Mouse (Mus musculus) myocyte (in vitro differentiated cells): ENCODE measurements at regions not wholly inside any gene's neighbourhood (a gene's known extent, or its start where the extent isn't known, plus 50 kb on each side); places are given as distances from the start of the nearest gene placed in this dataset.

Experiments used
- H3K27me3 ChIP-seq: one replicate; pipeline ENCODE4 v1.6.1; 2011; ENCODE audit not compliant: control insufficient read depth, insufficient read depth, insufficient read length
- H3K36me3 ChIP-seq: one replicate; pipeline ENCODE4 v1.6.1; 2011; ENCODE audit not compliant: control insufficient read depth, insufficient read depth
- H3K4me2 ChIP-seq: one replicate; pipeline ENCODE4 v1.6.1; 2011; ENCODE audit warnings: low read depth, control low read depth
- H3K4me3 ChIP-seq: one replicate; pipeline ENCODE4 v1.5.1; 2011; ENCODE audit warnings: mild to moderate bottlenecking, control low read depth, moderate library complexity
- H3K79me2 ChIP-seq: one replicate; pipeline ENCODE4 v1.6.1; 2011; ENCODE audit not compliant: control insufficient read depth, insufficient read depth
- H3ac ChIP-seq: one replicate; pipeline ENCODE4 v1.6.1; 2011; ENCODE audit not compliant: control insufficient read depth, insufficient read length
- CEBPB ChIP-seq: IDR thresholded peaks from 2 replicates; pipeline ENCODE4 v1.6.1; 2011; ENCODE audit warnings: mild to moderate bottlenecking, moderate library complexity; ENCODE audit not compliant: poor library complexity, insufficient read depth, severe bottlenecking
- E2F4 ChIP-seq: IDR thresholded peaks from one replicate; pipeline ENCODE4 v1.6.1; 2011; ENCODE audit warnings: mild to moderate bottlenecking, control low read depth, moderate library complexity; ENCODE audit not compliant: insufficient read depth
- MAX ChIP-seq: IDR thresholded peaks from one replicate; pipeline ENCODE4 v1.6.1; 2011; ENCODE audit warnings: low read depth, mild to moderate bottlenecking, control low read depth
- MYOD1 ChIP-seq, 3 experiments: IDR thresholded peaks; one replicate each; pipeline ENCODE4 v1.6.1; 2011; ENCODE audit warnings: control low read depth in 2 of 3, low read depth in 2 of 3, mild to moderate bottlenecking in 2 of 3, moderate library complexity in 1 of 3; ENCODE audit not compliant: insufficient read length in 2 of 3, control insufficient read depth in 1 of 3
- MYOG ChIP-seq, 3 experiments: IDR thresholded peaks; one replicate each; pipeline ENCODE4 v1.6.1; 2011; ENCODE audit warnings: control low read depth in 2 of 3, low read depth in 2 of 3, mild to moderate bottlenecking in 2 of 3; ENCODE audit not compliant: insufficient read length in 2 of 3, control insufficient read depth in 1 of 3, insufficient read depth in 1 of 3
- POLR2A ChIP-seq: IDR thresholded peaks from one replicate; pipeline ENCODE4 v1.6.1; 2011; ENCODE audit warnings: low read depth, mild to moderate bottlenecking, control low read depth, moderate library complexity; ENCODE audit not compliant: insufficient read length
- POLR2AphosphoS2 ChIP-seq: IDR thresholded peaks from one replicate; pipeline ENCODE4 v1.6.1; 2011; ENCODE audit warnings: low read depth, control low read depth; ENCODE audit not compliant: insufficient read length
- REST ChIP-seq: IDR thresholded peaks from one replicate; pipeline ENCODE4 v1.6.1; 2011; ENCODE audit warnings: mild to moderate bottlenecking, control low read depth, moderate library complexity; ENCODE audit not compliant: insufficient read depth, insufficient read length
- SRF ChIP-seq: IDR thresholded peaks from one replicate; pipeline ENCODE4 v1.6.1; 2011; ENCODE audit warnings: low read depth; ENCODE audit not compliant: control insufficient read depth, insufficient read length
- TCF12 ChIP-seq: IDR thresholded peaks from one replicate; pipeline ENCODE4 v1.6.1; 2011; ENCODE audit warnings: mild to moderate bottlenecking, control low read depth; ENCODE audit not compliant: poor library complexity, insufficient read depth, severe bottlenecking
- TCF3 ChIP-seq: IDR thresholded peaks from one replicate; pipeline ENCODE4 v1.6.1; 2011; ENCODE audit warnings: low read depth, control low read depth; ENCODE audit not compliant: insufficient read length
- USF1 ChIP-seq: IDR thresholded peaks from one replicate; pipeline ENCODE4 v1.6.1; 2011; ENCODE audit warnings: low read depth, mild to moderate bottlenecking, control low read depth, moderate library complexity

DNA sequence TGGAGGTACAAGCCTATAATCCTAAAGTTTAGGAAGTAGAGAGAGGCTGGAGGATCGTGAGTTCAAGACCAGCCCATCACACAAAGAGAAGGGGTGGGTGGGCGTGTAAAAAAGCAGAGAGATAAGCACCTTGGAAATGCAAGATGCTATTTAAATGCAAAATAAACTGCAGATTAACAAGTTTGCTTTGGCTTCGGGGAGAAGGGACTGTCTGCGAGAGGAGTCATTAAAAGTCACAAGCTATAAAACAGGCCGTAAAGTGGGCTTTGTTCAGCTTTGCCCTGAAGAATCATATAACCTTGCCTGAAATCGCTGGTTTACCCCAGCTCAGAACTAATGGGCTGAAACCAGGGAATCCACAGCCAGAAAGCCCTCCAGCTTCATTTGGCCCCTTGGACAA lies 173.3 kb upstream of the Jarid2 start:
- Histone ChIP-seq H3K27me3 (no peaks in the 10 kb centered on the region), H3ac (no peak overlapping the region), H3K79me2 (no peaks in the 10 kb centered on the region), H3K4me2 (no peak overlapping the region), H3K4me3 (no peak overlapping the region), H3K36me3 (no peaks in the 10 kb centered on the region)
- no peak for TF ChIP-seq MYOG (IDR thresholded peaks at IDR 0.05; ENCODE audit: control insufficient read depth in 1 of 3, insufficient read depth in 1 of 3, insufficient read length in 2 of 3, low read depth in 2 of 3)
- no peak for TF ChIP-seq MAX
- no peak for TF ChIP-seq E2F4
- no peak for TF ChIP-seq MYOD1 (IDR thresholded peaks at IDR 0.05; ENCODE audit: control insufficient read depth in 1 of 3, insufficient read length in 2 of 3, low read depth in 2 of 3)
- no peak for TF ChIP-seq USF1
- TF ChIP-seq POLR2AphosphoS2 = no peak
- TF ChIP-seq TCF12 = no peak
- TF ChIP-seq CEBPB = no peak
- TF ChIP-seq REST = no peak
- no peak for TF ChIP-seq POLR2A
- TF ChIP-seq SRF = no peak
- TF ChIP-seq TCF3 = no peak

DNA sequence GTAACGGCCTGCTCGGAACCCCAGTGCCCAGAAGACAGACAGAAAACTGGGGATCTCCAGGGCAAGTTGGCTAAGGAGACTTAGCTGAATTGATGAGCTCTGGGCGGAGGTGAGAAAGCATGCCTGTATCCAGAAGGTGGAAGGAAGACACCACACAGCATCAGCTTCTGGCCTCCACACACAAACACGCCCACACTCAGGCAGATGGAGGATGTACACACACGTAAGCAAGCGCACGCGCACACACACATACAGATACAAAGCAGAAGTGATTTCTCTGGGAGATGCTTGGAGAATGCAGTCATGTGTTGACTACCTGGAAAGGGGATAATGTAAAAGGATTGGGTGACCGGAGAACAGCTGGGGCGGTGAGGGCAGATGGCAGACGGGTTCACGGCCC lies 171.2 kb upstream of the Jarid2 start:
- Histone ChIP-seq H3K36me3 (no peaks in the 10 kb centered on the region), H3K79me2 (no peaks in the 10 kb centered on the region), H3K4me3 (no peak overlapping the region), H3K4me2 (no peak overlapping the region), H3ac (no peak overlapping the region), H3K27me3 (no peaks in the 10 kb centered on the region)
- TF ChIP-seq CEBPB (no peak), E2F4 (no peak), TCF3 (no peak), MYOD1 (IDR thresholded peaks at IDR 0.05; ENCODE audit: control insufficient read depth in 1 of 3, insufficient read length in 2 of 3, low read depth in 2 of 3) (no peak), MAX (no peak), MYOG (IDR thresholded peaks at IDR 0.05; ENCODE audit: control insufficient read depth in 1 of 3, insufficient read depth in 1 of 3, insufficient read length in 2 of 3, low read depth in 2 of 3) (no peak), REST (no peak), TCF12 (no peak), SRF (no peak), POLR2AphosphoS2 (no peak), POLR2A (no peak), USF1 (no peak)

DNA sequence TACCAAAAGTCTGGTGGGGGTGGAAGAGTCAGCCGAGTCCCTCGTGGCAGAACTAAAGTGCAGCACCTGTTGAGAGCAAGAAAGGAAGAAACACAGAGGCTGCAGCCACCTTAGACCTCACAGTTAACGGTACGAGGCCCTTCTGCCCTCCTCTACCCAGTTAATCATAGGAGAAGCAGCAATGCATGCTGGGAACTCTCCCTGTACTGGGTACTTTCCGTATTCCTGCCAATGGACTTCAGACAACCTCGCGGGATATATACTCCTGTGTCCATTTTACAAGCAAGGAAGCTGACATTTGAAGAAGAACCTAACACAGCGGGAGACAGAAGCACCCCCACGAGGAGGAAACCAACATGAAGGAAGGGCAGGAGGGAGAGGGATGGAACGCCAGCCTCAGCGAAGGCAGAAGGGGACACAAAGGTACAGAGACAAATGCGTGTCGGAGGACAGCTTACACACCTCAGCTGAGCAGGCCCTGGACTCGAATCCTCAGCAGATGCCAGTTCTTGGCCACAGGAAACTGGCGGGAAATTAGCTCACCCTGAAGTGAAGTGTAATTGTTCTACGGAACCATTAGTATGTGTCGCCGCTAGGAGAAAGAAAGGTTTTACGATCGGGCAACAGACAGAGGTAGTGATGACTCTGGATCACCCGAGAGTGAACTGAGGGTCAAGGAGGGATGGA lies 170.6 kb upstream of the Jarid2 start:
- H3K4me3 ChIP-seq = no peak overlapping the region
- no peaks in the 10 kb centered on the region for H3K79me2 ChIP-seq
- no peak overlapping the region for H3K4me2 ChIP-seq
- no peak overlapping the region for H3ac ChIP-seq
- TF ChIP-seq MYOD1 (IDR thresholded peaks at IDR 0.05; ENCODE audit: control insufficient read depth in 1 of 3, insufficient read length in 2 of 3, low read depth in 2 of 3) = no peak
- no peaks in the 10 kb centered on the region for H3K36me3 ChIP-seq
- H3K27me3 ChIP-seq = no peaks in the 10 kb centered on the region

DNA sequence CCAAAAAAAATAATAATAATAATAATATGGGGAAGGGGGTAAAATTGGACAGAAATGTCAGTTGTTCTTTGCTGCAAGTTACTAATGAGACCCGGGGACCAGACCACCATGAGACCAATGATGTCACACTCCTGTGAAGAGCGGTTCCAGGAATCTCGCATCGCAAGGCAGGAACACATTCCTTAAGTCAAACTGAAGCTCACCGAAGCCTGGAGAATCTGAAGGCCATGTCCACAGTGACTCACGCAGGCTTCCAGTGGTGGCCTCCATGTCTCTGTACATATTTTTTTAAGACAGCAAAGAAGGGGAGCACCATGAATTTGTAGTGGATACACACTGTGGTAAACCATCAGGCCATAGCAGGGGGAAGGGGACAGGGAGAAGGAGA lies 170.1 kb upstream of the Jarid2 start:
- no peaks in the 10 kb centered on the region for H3K27me3 ChIP-seq
- no peak overlapping the region for H3K4me3 ChIP-seq
- TF ChIP-seq POLR2A = no peak
- H3K79me2 ChIP-seq = no peaks in the 10 kb centered on the region
- H3ac ChIP-seq = no peak overlapping the region
- H3K4me2 ChIP-seq = no peak overlapping the region
- H3K36me3 ChIP-seq = no peaks in the 10 kb centered on the region

DNA sequence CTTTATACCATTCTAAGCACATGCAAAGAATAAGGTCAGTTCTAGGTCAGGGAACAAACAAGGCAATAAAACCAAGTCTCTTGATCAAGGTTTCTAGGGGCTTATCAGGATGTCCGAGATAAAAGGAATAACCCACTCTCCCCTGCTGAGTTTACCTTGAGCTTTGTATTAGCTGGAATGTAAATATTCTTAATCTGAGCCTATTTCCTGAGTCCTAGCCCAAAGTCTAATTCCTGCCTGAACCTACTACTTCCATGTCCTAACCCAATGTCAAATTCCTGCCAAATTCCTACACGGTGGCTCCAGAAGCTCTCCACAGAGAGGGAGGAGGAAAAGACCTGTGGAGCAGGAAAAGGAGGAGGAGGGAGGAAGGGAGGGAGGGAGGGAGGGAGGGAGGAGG lies 169.6 kb upstream of the Jarid2 start:
- TF ChIP-seq TCF3 (no peak), MAX (no peak), E2F4 (no peak), TCF12 (no peak), CEBPB (no peak), POLR2AphosphoS2 (no peak), USF1 (no peak), POLR2A (no peak), MYOD1 (IDR thresholded peaks at IDR 0.05; ENCODE audit: control insufficient read depth in 1 of 3, insufficient read length in 2 of 3, low read depth in 2 of 3) (no peak), SRF (no peak), REST (no peak), MYOG (IDR thresholded peaks at IDR 0.05; ENCODE audit: control insufficient read depth in 1 of 3, insufficient read depth in 1 of 3, insufficient read length in 2 of 3, low read depth in 2 of 3) (no peak)
- H3K4me3 ChIP-seq = no peak overlapping the region
- no peak overlapping the region for H3ac ChIP-seq
- no peaks in the 10 kb centered on the region for H3K79me2 ChIP-seq
- no peak overlapping the region for H3K4me2 ChIP-seq
- H3K27me3 ChIP-seq = no peaks in the 10 kb centered on the region
- H3K36me3 ChIP-seq = no peaks in the 10 kb centered on the region
